Mouse (Mus musculus) lung, adult 2 months (tissue): ENCODE measurements around the gene AC161166.1. TPM values are rescaled to one million over a fixed set of nuclear protein-coding genes. Genes with fewer than 3 reads are reported as not detected.

Experiments
- DNase-seq: peaks from one replicate; pipeline ENCODE4 v3.0.0; 2022
- H3K4me1 ChIP-seq: fragments of 200-500 bp; 2 replicates; pipeline ENCODE4 v1.6.1; 2011; ENCODE audit warnings: low read length; ENCODE audit not compliant: control insufficient read depth, insufficient read depth
- H3K4me3 ChIP-seq: fragments of 200-500 bp; replicated peaks from 2 replicates; pipeline ENCODE3; 2011; ENCODE audit warnings: low read depth, mild to moderate bottlenecking, control low read depth, low read length; ENCODE audit errors: extremely low read depth
- CTCF ChIP-seq: fragments of 200-500 bp; IDR thresholded peaks from 2 replicates; pipeline ENCODE4 v1.5.1; 2011; ENCODE audit warnings: mild to moderate bottlenecking, low read length, control low read depth; ENCODE audit not compliant: insufficient read depth
- POLR2A ChIP-seq: fragments of 200-500 bp; IDR thresholded peaks from 2 replicates; pipeline ENCODE4 v1.6.1; 2011; ENCODE audit warnings: low read depth, mild to moderate bottlenecking, control low read depth, low read length, borderline replicate concordance; ENCODE audit errors: extremely low read depth
- WGBS: fragments of 180-500 bp; shearing (Covaris S2); methylation state at CpG from one replicate; pipeline ENCODE4 v1.1.7; 2018; 5-methylcytosine and 5-hydroxymethylcytosine counted together
- polyA plus RNA-seq: library from polyadenylated mRNA; depleted of rRNA; stranded (reverse); fragments of >200 nt; gene quantifications from 2 replicates; pipeline ENCODE4 v1.2.3, GENCODE M21; 2012; rRNA removed

Gene AC161166.1
- polyA plus RNA-seq = not detected in 2 replicates

DNA sequence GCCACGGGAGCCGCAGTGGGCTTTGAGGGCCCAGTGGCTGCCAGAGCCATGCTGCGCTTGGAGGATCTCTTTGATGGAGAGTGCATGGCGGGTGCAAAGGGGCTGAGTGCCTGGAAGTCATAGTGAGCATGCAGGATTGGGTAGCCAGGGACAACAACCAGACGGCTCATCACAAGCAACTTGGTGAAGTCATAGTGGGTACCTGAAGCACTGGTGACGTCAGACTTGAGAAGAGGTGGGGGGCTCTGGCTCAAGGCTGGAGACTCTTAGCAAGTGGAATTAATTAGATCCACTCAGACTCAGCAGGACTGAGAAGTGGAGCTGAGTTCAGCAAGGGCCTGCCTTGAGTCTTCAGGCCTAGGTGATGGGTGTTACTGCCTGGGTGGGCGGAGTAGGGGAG is at the start of gene AC161166.1:
Gene AC161166.1 (minus strand): TSS at position 101 of the 400 bp plus-strand sequence.
- DNase-seq = no peak
- H3K4me3 ChIP-seq = no peak within 1 kb of the TSS
- 0 out of 2 replicates have a peak, but pooled peaks cover 2% of the 10 kb centered on the region for H3K4me1 ChIP-seq
- 92% methylated on average over 7 of the region's 7 CpGs for WGBS
- no peak for TF ChIP-seq POLR2A
- no peak for TF ChIP-seq CTCF

DNA sequence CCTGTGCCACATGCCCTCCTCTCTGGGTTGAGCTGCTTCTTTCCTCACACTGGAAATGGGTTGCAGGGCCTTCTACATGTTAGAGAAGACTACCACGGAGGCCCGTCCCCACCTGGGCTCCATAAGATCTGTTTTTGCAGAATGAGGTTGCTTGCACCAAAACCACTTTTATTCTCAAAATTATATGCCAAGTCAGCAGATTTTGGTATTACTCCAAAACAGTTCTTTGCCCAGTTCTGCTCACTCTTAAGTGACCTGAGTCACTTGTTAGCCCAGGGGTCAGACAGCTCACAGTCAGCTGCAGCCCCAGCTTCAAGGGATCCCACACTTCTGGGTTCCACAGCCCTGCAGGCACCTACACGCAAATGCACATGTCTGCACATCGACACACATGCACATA is 49.2 kb upstream of the AC161166.1 start:
- DNase-seq = no peak
- WGBS = 81% methylated on average over 4 of the region's 4 CpGs
- TF ChIP-seq CTCF (no peak), POLR2A (no peak)
- Histone ChIP-seq H3K4me3 (no peak overlapping the region), H3K4me1 (no peaks in the 10 kb centered on the region)

DNA sequence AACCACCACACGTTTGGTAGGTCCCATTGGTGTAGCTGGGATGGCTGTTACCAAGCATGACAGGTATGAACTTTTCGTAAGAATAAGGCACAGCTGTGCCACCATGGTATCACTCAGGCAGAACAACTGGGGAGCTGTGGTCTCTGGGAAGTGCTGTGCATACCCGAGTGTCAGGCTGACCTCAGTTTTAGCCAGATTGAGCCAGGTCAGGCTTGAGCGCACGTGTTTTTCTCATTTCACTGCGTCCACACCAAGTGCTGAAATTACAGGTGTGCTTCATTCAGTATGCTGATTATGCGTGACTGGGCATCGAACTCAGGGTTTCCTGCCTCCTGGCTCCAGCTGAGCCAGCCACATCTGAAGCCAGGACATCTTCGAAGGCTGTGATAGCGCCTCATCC is 43.5 kb upstream of the AC161166.1 start:
- DNase-seq = no peak
- Histone ChIP-seq H3K4me1 (no peaks in the 10 kb centered on the region), H3K4me3 (no peak overlapping the region)
- TF ChIP-seq POLR2A = no peak
- TF ChIP-seq CTCF = no peak
- 91% methylated on average over 10 of the region's 10 CpGs for WGBS

DNA sequence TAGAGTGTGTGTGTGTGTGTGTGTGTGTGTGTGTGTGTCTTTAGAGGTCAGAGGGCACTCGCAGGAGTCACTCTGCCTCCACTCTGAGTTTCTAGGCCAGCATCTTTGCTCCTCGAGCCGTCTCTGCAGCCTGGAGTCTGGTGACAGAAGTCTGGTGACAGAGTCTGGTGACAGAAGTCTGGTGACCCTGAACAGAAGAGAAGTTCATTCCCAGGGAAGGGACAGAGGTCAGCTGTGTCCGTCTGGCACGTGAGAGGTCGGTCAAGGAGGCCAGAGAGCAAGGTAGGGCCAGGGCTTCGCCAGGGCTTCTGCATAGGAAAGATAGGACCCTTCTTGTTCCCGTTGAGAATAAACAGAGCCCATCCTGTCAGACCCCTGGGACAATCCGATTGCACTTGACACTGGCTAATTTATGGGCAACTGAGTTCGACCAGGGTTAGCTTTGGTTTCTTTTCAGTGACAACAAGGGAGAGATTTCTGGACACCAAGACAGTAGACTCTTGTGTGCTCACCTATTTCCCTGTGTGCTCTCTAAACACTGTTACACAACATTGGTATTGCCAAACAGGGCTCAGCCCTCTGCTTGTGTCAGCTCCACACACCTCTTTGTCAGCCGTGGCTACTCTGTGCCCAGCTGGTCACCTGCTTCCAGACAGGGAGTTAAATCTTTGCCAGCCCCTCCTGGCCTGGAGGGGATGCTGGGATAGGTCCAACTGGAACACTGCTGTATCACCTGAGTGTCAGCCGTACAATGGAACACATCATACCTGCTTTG is 39.9 kb upstream of the AC161166.1 start:
- no peak for TF ChIP-seq CTCF
- no peak for TF ChIP-seq POLR2A
- no peak for DNase-seq

DNA sequence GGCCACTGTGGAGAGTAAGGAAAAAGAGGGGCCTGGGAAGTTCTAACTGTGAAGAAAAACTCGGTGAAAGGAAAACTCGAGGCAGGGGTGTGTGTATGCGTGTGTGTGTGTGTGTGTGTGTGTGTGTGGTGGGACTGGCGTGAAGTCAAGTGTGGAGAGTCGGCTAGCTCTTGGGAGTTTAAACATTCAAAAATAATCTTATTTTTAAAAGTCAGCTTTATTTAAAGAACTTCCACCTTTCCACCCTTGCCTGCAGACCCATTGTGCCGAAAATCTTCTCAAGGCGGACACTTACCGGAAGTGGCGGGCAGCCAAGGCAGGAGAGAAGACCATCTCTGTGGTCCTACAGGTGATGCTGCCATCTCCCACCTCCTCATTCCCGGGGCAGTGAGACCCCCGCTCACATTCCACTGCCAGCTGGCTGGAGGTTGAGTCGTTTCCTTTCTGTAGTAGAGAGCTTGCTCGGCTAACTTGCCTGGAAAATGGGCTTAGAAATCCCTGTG is 35.3 kb upstream of the AC161166.1 start:
- H3K4me1 ChIP-seq = 0 out of 2 replicates have a peak, but pooled peaks cover 2% of the 10 kb centered on the region
- WGBS = 21% methylated on average over 13 of the region's 13 CpGs
- DNase-seq = no peak
- peak overlapping the region; percentile 97 for H3K4me3 ChIP-seq
- TF ChIP-seq CTCF (no peak), POLR2A (no peak)

More for the DNA sequence above, 39.9 kb upstream of the AC161166.1 start:
- WGBS = 74% methylated on average over 12 of the region's 12 CpGs
- H3K4me3 ChIP-seq = no peak overlapping the region
- H3K4me1 ChIP-seq = 0 out of 2 replicates have a peak, but pooled peaks cover 2% of the 10 kb centered on the region

DNA sequence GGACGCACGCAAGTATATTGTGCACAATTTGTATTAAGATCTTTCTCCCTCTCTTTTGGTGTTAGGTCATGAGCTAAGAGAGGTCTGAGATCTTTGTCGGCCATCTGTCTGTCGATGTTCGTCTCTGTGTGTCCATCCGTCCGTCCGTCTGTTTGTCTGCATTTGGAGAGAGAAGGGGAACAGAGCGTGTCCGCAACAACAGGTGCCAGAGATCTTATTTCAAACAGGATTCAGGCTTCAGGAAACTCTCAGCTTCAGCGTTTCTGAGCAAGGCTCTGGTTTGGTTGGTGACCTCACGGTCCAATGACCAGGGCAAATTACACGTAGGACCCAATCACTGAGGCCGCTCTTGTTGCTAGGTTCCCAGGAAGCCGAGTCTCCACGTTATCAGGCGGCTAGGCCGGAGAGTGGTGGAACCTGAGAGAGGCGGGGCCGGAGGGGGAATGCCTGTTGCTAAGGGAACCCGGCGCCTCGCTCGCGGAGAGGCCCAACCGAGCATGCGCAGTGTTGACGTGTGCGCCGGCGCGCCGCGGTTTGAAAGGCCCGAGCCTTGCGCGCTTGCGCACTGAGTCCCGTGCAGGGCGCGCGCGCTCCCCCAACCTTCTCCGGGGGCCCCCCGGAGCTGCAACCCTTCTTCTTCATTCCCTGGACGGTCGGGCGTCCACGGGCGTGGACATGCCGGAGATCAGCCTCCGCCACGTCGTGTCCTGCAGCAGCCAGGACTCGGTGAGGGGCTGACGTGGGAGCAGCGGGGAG is 34.6 kb upstream of the AC161166.1 start:
- TF ChIP-seq POLR2A (no peak), CTCF (no peak)
- DNase-seq = peak; percentile 98
- 0 out of 2 replicates have a peak, but pooled peaks cover 2% of the 10 kb centered on the region for H3K4me1 ChIP-seq
- 1% methylated on average over 57 of the region's 57 CpGs for WGBS
- H3K4me3 ChIP-seq = peak overlapping the region; percentile 97

DNA sequence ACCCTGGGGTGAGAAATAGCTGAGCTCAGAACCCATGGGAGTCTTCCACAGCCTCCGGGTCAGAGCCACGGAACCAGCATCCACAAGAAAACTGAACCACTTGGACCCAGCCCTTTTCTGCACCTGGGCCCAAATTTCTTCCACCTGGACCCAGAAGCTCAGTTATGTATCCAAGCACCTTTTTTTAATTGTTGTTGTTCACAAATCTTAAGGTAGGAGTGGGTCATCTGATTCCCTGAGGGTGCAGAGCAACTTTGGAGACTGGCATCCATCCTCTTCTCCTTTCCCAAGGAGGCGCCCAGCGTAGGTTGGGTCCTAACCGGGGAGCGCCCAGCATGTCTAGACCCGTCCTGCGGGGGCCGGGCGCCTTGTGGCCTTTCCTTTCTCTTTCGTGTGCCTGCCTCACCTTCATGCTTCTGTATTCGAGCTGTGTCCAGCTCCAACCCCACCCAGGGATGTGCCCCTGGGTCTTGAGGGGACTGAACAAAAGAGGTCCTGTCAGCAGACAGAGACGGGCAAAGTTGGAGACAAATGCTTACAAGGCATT is 33.9 kb upstream of the AC161166.1 start, which contains the start of the genes Pinlyp and Xrcc1:
Gene Pinlyp (minus strand): TSS at position 51 of the 547 bp plus-strand sequence.
Gene Xrcc1 (plus strand): TSS at position 222 of the 547 bp plus-strand sequence.
- peak within 1 kb of the TSS; percentile 97 for H3K4me3 ChIP-seq
- 35% methylated on average over 13 of the region's 13 CpGs for WGBS
- no peak for TF ChIP-seq CTCF
- TF ChIP-seq POLR2A = no peak
- peak; percentile 18 for DNase-seq
- H3K4me1 ChIP-seq = 0 out of 2 replicates have a peak, but pooled peaks cover 2% of the 10 kb centered on the region

DNA sequence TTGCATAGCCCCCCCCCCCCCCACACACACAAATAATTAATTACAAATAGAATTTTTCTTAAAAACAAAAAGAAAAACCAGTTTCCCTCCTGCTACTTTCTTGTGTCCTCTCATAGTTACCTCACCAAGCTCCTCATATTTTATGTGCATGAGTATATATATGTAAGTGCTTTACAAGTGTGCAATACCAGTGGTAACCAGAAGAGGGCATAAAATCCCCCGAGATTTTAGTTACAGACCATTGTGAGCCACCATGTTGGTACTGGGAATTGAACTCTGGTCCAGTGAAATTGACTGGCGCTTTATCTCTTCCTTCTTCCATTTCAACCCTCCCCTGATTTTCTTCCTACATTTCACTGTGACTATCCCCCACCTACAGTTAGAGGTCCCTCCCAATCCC is 32.3 kb upstream of the AC161166.1 start:
- DNase-seq = no peak
- 83% methylated on average over 2 of the region's 2 CpGs for WGBS
- Histone ChIP-seq H3K4me1 (0 out of 2 replicates have a peak, but pooled peaks cover 2% of the 10 kb centered on the region), H3K4me3 (no peak overlapping the region)
- TF ChIP-seq POLR2A (no peak), CTCF (no peak)

DNA sequence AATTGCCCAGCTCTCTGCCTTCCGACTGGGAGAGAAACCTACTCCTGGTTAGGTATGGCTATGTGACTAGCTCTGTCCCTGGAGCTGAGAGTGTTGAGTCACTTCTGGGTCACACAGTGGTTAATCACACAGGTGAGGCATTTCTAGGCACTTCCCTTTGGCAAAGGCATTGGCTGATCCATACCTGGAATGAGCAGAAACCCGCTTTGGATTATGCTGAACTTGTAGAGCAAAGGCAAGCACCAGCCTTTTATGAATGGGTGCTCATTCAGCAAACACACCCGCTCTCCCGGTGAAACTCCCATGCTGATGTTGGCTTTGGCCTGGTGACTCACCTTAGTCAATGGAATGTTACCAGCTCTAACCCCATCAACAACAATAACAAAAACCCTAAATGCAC is 27.4 kb upstream of the AC161166.1 start:
- no peak for TF ChIP-seq POLR2A
- TF ChIP-seq CTCF = no peak
- H3K4me1 ChIP-seq = no peaks in the 10 kb centered on the region
- H3K4me3 ChIP-seq = no peak overlapping the region
- 80% methylated on average over 4 of the region's 4 CpGs for WGBS
- no peak for DNase-seq
